Mouse (Mus musculus) bone marrow macrophage, adult 2 months (primary cell): ENCODE measurements around the gene Fxn.

Experiments
- CTCF ChIP-seq: IDR thresholded peaks from 2 replicates; pipeline ENCODE4 v1.5.1; 2012; ENCODE audit warnings: low read depth, mild to moderate bottlenecking, low read length, moderate library complexity
- POLR2A ChIP-seq: IDR thresholded peaks from 2 replicates; pipeline ENCODE4 v1.6.1; 2012; ENCODE audit warnings: mild to moderate bottlenecking, low read depth, low read length, borderline replicate concordance

- no peak for TF ChIP-seq POLR2A
- no peak for TF ChIP-seq CTCF
Measured at GRCm38 (mm10) chr19:24251869-24252268, 28.5 kb downstream of the Fxn start.
